Mouse (Mus musculus) naive thymus-derived CD4-positive, alpha-beta T cell, adult 2 months (primary cell): Measurements from ENCODE around the gene Meig1.
"Not testable (repeated sequence)": the region's sequence is repeated elsewhere in the genome, so short reads cannot be mapped to it uniquely, and the experiment has no call there.

Experiments
- DNase-seq: peaks from one replicate; pipeline ENCODE4 v3.0.0-alpha.2; 2011; ENCODE audit warnings: low read depth

Meig1 gene

GRCm38 (mm10) chr2:3422548-3422947, at the start of gene Meig1:
TSS of gene Meig1 (minus strand) at chr2:3422648.
- no peak for DNase-seq

- DNase-seq = no peak
Measured at GRCm38 (mm10) chr2:3456590-3456989, 34.1 kb upstream of the Meig1 start.

- no peak for DNase-seq
Measured at GRCm38 (mm10) chr2:3453096-3453495, 30.6 kb upstream of the Meig1 start.

- no peak for DNase-seq
Measured at GRCm38 (mm10) chr2:3449431-3449830, 27.0 kb upstream of the Meig1 start.

- no peak for DNase-seq
Measured at GRCm38 (mm10) chr2:3445984-3446383, 23.5 kb upstream of the Meig1 start.

- no peak for DNase-seq
Measured at GRCm38 (mm10) chr2:3444206-3444605, 21.8 kb upstream of the Meig1 start.

- no peak for DNase-seq
Measured at GRCm38 (mm10) chr2:3437956-3438355, 15.5 kb upstream of the Meig1 start.

GRCm38 (mm10) chr2:3435369-3436061, 13.1 kb upstream of the Meig1 start:
- DNase-seq = no peak

GRCm38 (mm10) chr2:3430956-3431355, 8.5 kb upstream of the Meig1 start:
- DNase-seq = no peak

GRCm38 (mm10) chr2:3424579-3424910, 2.1 kb upstream of the Meig1 start:
- no peak for DNase-seq

- DNase-seq = peak; percentile 94
Measured at GRCm38 (mm10) chr2:3423841-3424578, 1.6 kb upstream of the Meig1 start, which contains the start of gene Dclre1c. TSS of gene Dclre1c (plus strand) at chr2:3424131.

GRCm38 (mm10) chr2:3420157-3420556, 2.3 kb downstream of the Meig1 start:
- DNase-seq = no peak

GRCm38 (mm10) chr2:3418883-3419431, 3.5 kb downstream of the Meig1 start:
- peak; percentile 95 for DNase-seq

- DNase-seq = no peak
Measured at GRCm38 (mm10) chr2:3415676-3416075, 6.8 kb downstream of the Meig1 start.

GRCm38 (mm10) chr2:3414241-3414640, 8.2 kb downstream of the Meig1 start:
- peak; percentile 60 for DNase-seq

GRCm38 (mm10) chr2:3407756-3408155, 14.7 kb downstream of the Meig1 start:
- DNase-seq = no peak

GRCm38 (mm10) chr2:3405981-3406380, 16.5 kb downstream of the Meig1 start:
- no peak for DNase-seq

GRCm38 (mm10) chr2:3397110-3397509, 25.3 kb downstream of the Meig1 start, which contains the start of gene Olah:
TSS of gene Olah (minus strand) at chr2:3397210.
- not testable (repeated sequence) for DNase-seq

- no peak for DNase-seq
Measured at GRCm38 (mm10) chr2:3391945-3392344, 30.5 kb downstream of the Meig1 start.

GRCm38 (mm10) chr2:3387105-3387860, 35.2 kb downstream of the Meig1 start:
- no peak for DNase-seq

- no peak for DNase-seq
Measured at GRCm38 (mm10) chr2:3365127-3365526, 57.3 kb downstream of the Meig1 start.

GRCm38 (mm10) chr2:3361067-3361466, 61.4 kb downstream of the Meig1 start:
- no peak for DNase-seq
